Mouse (Mus musculus) spleen, adult 2 months (tissue): ENCODE results near the gene Tenm2. TPM values are rescaled to one million over a fixed set of nuclear protein-coding genes. Genes with fewer than 3 reads are reported as not detected.

Source experiments
- DNase-seq, 2 experiments: peaks; one replicate each; pipeline versions ENCODE4 v3.0.0 to v3.0.0-alpha.2; 2012 to 2021; ENCODE audit warnings: low spot score in 2 of 2, low read depth in 1 of 2
- H3K27ac ChIP-seq: fragments of 200-500 bp; 2 replicates; pipeline ENCODE4 v1.5.1; 2012; ENCODE audit warnings: low read length, inconsistent platforms; ENCODE audit not compliant: insufficient read depth
- H3K27me3 ChIP-seq: fragments of 200-500 bp; 2 replicates; pipeline ENCODE4 v1.6.1; 2012; ENCODE audit warnings: mild to moderate bottlenecking, moderate library complexity, low read length, inconsistent platforms; ENCODE audit not compliant: control insufficient read depth, insufficient read depth
- H3K36me3 ChIP-seq: fragments of 200-500 bp; 2 replicates; pipeline ENCODE4 v1.6.1; 2012; ENCODE audit warnings: mild to moderate bottlenecking, low read length, inconsistent platforms; ENCODE audit not compliant: control insufficient read depth, insufficient read depth
- H3K4me1 ChIP-seq: fragments of 200-500 bp; 2 replicates; pipeline ENCODE4 v1.6.1; 2011; ENCODE audit warnings: inconsistent platforms; ENCODE audit not compliant: control insufficient read depth, insufficient read depth, insufficient read length
- H3K4me3 ChIP-seq: fragments of 200-500 bp; 2 replicates; pipeline ENCODE4 v1.5.1; 2011; ENCODE audit warnings: mild to moderate bottlenecking, inconsistent platforms; ENCODE audit not compliant: insufficient read depth, insufficient read length; ENCODE audit errors: extremely low read depth
- CTCF ChIP-seq: fragments of 200-500 bp; IDR thresholded peaks from 2 replicates; pipeline ENCODE4 v1.5.1; 2011; ENCODE audit warnings: mild to moderate bottlenecking, inconsistent platforms; ENCODE audit not compliant: insufficient read depth, insufficient read length, insufficient replicate concordance; ENCODE audit errors: extremely low read depth
- POLR2A ChIP-seq: fragments of 200-500 bp; IDR thresholded peaks from 2 replicates; pipeline ENCODE4 v1.6.1; 2011; ENCODE audit warnings: low read depth, low read length, inconsistent platforms
- WGBS: fragments of 180-500 bp; shearing (Covaris S2); methylation state at CpG from one replicate; pipeline ENCODE4 v1.1.7; 2018; 5-methylcytosine and 5-hydroxymethylcytosine counted together
- polyA plus RNA-seq: library from polyadenylated mRNA; depleted of rRNA; stranded (reverse); fragments of >200 nt; gene quantifications from 2 replicates; pipeline ENCODE4 v1.2.3, GENCODE M21; 2012

Gene Tenm2
- polyA plus RNA-seq, 1 experiment = 0.06 TPM

GRCm38 (mm10) chr11:36872961-36873360 lies 362.8 kb downstream of the Tenm2 start:
- H3K4me1 ChIP-seq = no peaks in the 10 kb centered on the region
- H3K27me3 ChIP-seq = no peaks in the 10 kb centered on the region
- no peak for DNase-seq
- H3K27ac ChIP-seq = no peak overlapping the region
- no peak for TF ChIP-seq CTCF
- H3K36me3 ChIP-seq = no peaks in the 10 kb centered on the region
- WGBS = 82% methylated on average over 4 of the region's 4 CpGs
- H3K4me3 ChIP-seq = no peak overlapping the region; the same call in 1 of the 2 replicates

- Histone ChIP-seq H3K27ac (no peak overlapping the region), H3K4me3 (no peak overlapping the region), H3K27me3 (no peaks in the 10 kb centered on the region), H3K36me3 (no peaks in the 10 kb centered on the region), H3K4me1 (no peaks in the 10 kb centered on the region)
- 64% methylated on average over 5 of the region's 5 CpGs for WGBS
- no peak for DNase-seq
- TF ChIP-seq POLR2A = no peak
- no peak for TF ChIP-seq CTCF
Measured at GRCm38 (mm10) chr11:36870548-36870947, 365.2 kb downstream of the Tenm2 start.

- no peak for DNase-seq
- 44% methylated on average over 3 of the region's 3 CpGs for WGBS
- Histone ChIP-seq H3K27ac (no peak overlapping the region), H3K4me1 (no peaks in the 10 kb centered on the region), H3K36me3 (no peaks in the 10 kb centered on the region), H3K27me3 (no peaks in the 10 kb centered on the region), H3K4me3 (no peak overlapping the region)
- no peak for TF ChIP-seq POLR2A
- TF ChIP-seq CTCF = no peak
Measured at GRCm38 (mm10) chr11:36851690-36852089, 384.1 kb downstream of the Tenm2 start.

- WGBS = 87% methylated on average over 6 of the region's 6 CpGs
- H3K27ac ChIP-seq = no peak overlapping the region
- DNase-seq = no peak
- no peak for TF ChIP-seq CTCF
- TF ChIP-seq POLR2A = no peak
- no peaks in the 10 kb centered on the region for H3K36me3 ChIP-seq
- no peaks in the 10 kb centered on the region for H3K27me3 ChIP-seq
- H3K4me1 ChIP-seq = no peaks in the 10 kb centered on the region
- no peak overlapping the region for H3K4me3 ChIP-seq
Measured at GRCm38 (mm10) chr11:36847451-36847850, 388.3 kb downstream of the Tenm2 start.

- 84% methylated on average over 4 of the region's 4 CpGs for WGBS
- Histone ChIP-seq H3K27ac (no peak overlapping the region), H3K4me3 (no peak overlapping the region), H3K27me3 (no peaks in the 10 kb centered on the region), H3K4me1 (no peaks in the 10 kb centered on the region), H3K36me3 (no peaks in the 10 kb centered on the region)
- TF ChIP-seq POLR2A (no peak), CTCF (no peak)
- no peak for DNase-seq
Measured at GRCm38 (mm10) chr11:36832855-36833254, 402.9 kb downstream of the Tenm2 start.

- DNase-seq = no peak
- Histone ChIP-seq H3K27me3 (no peaks in the 10 kb centered on the region), H3K4me1 (no peaks in the 10 kb centered on the region), H3K27ac (no peak overlapping the region), H3K4me3 (no peak overlapping the region), H3K36me3 (no peaks in the 10 kb centered on the region)
- TF ChIP-seq CTCF = no peak
- no peak for TF ChIP-seq POLR2A
- 84% methylated on average over 11 of the region's 11 CpGs for WGBS
Measured at GRCm38 (mm10) chr11:36831511-36831910, 404.3 kb downstream of the Tenm2 start.

GRCm38 (mm10) chr11:36824666-36825065 lies 411.1 kb downstream of the Tenm2 start:
- Histone ChIP-seq H3K27me3 (no peaks in the 10 kb centered on the region), H3K36me3 (no peaks in the 10 kb centered on the region), H3K4me1 (no peaks in the 10 kb centered on the region), H3K4me3 (no peak overlapping the region), H3K27ac (no peak overlapping the region)
- TF ChIP-seq POLR2A = no peak
- no peak for TF ChIP-seq CTCF
- no peak for DNase-seq
- 52% methylated on average over 7 of the region's 7 CpGs for WGBS
